Mouse (Mus musculus) liver, adult 2 months (tissue): Measurements from ENCODE around the gene BC004004.

Experiments used
- CTCF ChIP-seq: fragments of 200-500 bp; IDR thresholded peaks from 2 replicates; pipeline ENCODE4 v1.5.1; 2011; ENCODE audit warnings: low read depth, low read length, control low read depth
- POLR2A ChIP-seq: fragments of 200-500 bp; IDR thresholded peaks from 2 replicates; pipeline ENCODE4 v1.6.1; 2011; ENCODE audit warnings: low read length, control low read depth; ENCODE audit not compliant: insufficient read depth; ENCODE audit errors: extremely low read depth

DNA sequence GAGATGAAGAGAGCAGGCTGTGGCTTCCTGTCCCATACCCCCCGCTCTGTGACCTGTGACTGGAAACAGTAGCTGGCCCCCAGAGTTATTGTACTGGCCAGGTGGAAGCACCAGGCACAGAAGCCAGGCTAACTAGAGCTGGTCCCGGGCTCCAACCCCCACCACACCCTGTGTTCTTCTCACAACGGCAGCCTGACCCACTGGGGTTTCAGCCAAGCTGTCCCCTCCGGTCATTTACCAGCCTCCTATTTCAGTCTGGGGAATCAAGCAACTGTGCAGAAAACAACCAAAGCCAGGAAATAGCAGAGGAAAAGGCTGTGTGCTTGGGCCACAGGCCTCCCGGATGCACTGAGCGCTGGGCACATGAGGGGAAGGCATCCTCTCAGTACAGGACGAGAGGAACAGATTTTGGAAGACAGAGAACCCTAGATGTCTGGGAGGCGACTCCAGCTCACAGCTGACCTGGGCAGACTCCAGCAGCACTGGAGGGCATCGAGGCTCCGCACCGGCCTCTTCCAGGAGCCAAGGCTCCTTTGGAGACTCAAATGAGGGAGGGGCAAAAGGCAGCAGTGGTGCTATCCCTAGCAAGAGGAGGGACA is 70.7 kb downstream of the BC004004 start:
- no peak for TF ChIP-seq POLR2A
- no peak for TF ChIP-seq CTCF
